Mouse (Mus musculus) C2C12 (cell line): Measurements from ENCODE around the gene Cyp2t4. TPM values are rescaled to one million over a fixed set of nuclear protein-coding genes. Genes with fewer than 3 reads are reported as not detected.

Source experiments
- H3K27me3 ChIP-seq: one replicate; pipeline ENCODE4 v1.6.1; 2011; ENCODE audit not compliant: control insufficient read depth, insufficient read depth, insufficient read length
- H3K36me3 ChIP-seq: one replicate; pipeline ENCODE4 v1.6.1; 2011; ENCODE audit not compliant: control insufficient read depth, insufficient read depth
- H3K4me3 ChIP-seq: one replicate; pipeline ENCODE4 v1.5.1; 2011; ENCODE audit warnings: mild to moderate bottlenecking, control low read depth; ENCODE audit not compliant: poor library complexity, insufficient read depth, severe bottlenecking
- H3K79me2 ChIP-seq: one replicate; pipeline ENCODE4 v1.6.1; 2011; ENCODE audit not compliant: control insufficient read depth, insufficient read depth
- H3K79me3 ChIP-seq: one replicate; pipeline ENCODE4 v1.6.1; 2011; ENCODE audit warnings: low read depth, control low read depth
- H3ac ChIP-seq: one replicate; pipeline ENCODE3; 2011; ENCODE audit warnings: low read depth; ENCODE audit not compliant: control insufficient read depth, insufficient read length
- CEBPB ChIP-seq: IDR thresholded peaks from one replicate; pipeline ENCODE4 v1.6.1; 2011; ENCODE audit warnings: low read depth, mild to moderate bottlenecking, control low read depth, moderate library complexity
- CTCF ChIP-seq: IDR thresholded peaks from one replicate; pipeline ENCODE4 v1.5.1; 2011; ENCODE audit not compliant: control insufficient read depth, insufficient read depth, insufficient read length
- FOSL1 ChIP-seq: IDR thresholded peaks from one replicate; pipeline ENCODE4 v1.8.0; 2011; ENCODE audit warnings: mild to moderate bottlenecking, low read length; ENCODE audit not compliant: poor library complexity, insufficient read depth, severe bottlenecking
- MAX ChIP-seq: IDR thresholded peaks from one replicate; pipeline ENCODE4 v1.6.1; 2011; ENCODE audit warnings: mild to moderate bottlenecking, control low read depth
- MYOD1 ChIP-seq: IDR thresholded peaks from one replicate; pipeline ENCODE4 v1.6.1; 2011; ENCODE audit warnings: low read depth; ENCODE audit not compliant: control insufficient read depth, insufficient read length
- MYOG ChIP-seq: IDR thresholded peaks from one replicate; pipeline ENCODE4 v1.6.1; 2011; ENCODE audit not compliant: control insufficient read depth, insufficient read length; ENCODE audit errors: extremely low read depth
- USF1 ChIP-seq: IDR thresholded peaks from one replicate; pipeline ENCODE4 v1.6.1; 2011; ENCODE audit warnings: low read depth, mild to moderate bottlenecking, control low read depth, moderate library complexity
- polyA plus RNA-seq: library from polyadenylated mRNA; unstranded; fragments of >200 nt; fragmentation: generic; extraction: Trizol; gene quantifications from one replicate; pipeline ENCODE4 v1.2.1, GENCODE M21; 2012; ENCODE audit warnings: missing spikeins

Gene Cyp2t4
- polyA plus RNA-seq, 1 experiment, result not detected

DNA sequence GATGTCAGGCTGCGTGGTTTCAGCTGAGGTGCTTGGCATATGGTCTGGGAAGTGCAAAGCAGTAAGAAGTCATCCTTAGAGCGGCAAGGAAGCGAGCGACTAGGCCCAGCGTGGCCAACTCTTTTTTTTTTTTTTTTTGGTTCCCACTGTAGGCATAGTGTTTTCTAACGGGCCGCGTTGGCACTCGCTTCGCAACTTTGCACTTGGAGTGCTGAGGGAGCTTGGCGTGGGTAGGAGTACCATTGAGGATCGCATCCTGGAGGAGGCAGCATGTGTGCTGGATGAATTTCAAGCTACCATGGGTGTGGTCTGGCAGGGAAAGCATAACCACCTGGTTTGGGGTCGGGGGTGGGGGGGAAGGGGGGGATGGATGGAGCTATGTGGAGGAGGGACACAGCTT, 2.5 kb downstream of the Cyp2t4 start:
- H3K79me3 ChIP-seq, result no peaks in the 10 kb centered on the region
- H3K27me3 ChIP-seq, result no peaks in the 10 kb centered on the region
- H3K4me3 ChIP-seq, result no peak overlapping the region
- no peak overlapping the region for H3ac ChIP-seq
- H3K79me2 ChIP-seq, result peaks cover 9% of the 10 kb centered on the region
- H3K36me3 ChIP-seq, result peaks cover 10% of the 10 kb centered on the region
- TF ChIP-seq CTCF (no peak), FOSL1 (no peak), MAX (no peak), MYOG (no peak), CEBPB (no peak), USF1 (no peak), MYOD1 (no peak)

GRCm38 (mm10) chr7:27158171-27158570, 4.7 kb downstream of the Cyp2t4 start:
- TF ChIP-seq MYOD1 (no peak), CTCF (no peak)
- H3K79me3 ChIP-seq, result peaks cover 2% of the 10 kb centered on the region
- peaks cover 10% of the 10 kb centered on the region for H3K36me3 ChIP-seq
- H3K79me2 ChIP-seq, result peaks cover 25% of the 10 kb centered on the region
- H3K27me3 ChIP-seq, result no peaks in the 10 kb centered on the region
- H3K4me3 ChIP-seq, result no peak overlapping the region
- no peak overlapping the region for H3ac ChIP-seq

- Histone ChIP-seq H3K79me2 (peaks cover 36% of the 10 kb centered on the region), H3K27me3 (no peaks in the 10 kb centered on the region), H3ac (no peak overlapping the region), H3K4me3 (no peak overlapping the region), H3K79me3 (peaks cover 2% of the 10 kb centered on the region), H3K36me3 (peaks cover 10% of the 10 kb centered on the region)
- TF ChIP-seq CEBPB (no peak), CTCF (no peak), FOSL1 (no peak), MAX (no peak), MYOD1 (no peak)
These were observed 5.7 kb downstream of the Cyp2t4 start for GRCm38 (mm10) chr7:27159256-27159655.

GRCm38 (mm10) chr7:27159882-27160281, 6.4 kb downstream of the Cyp2t4 start:
- no peak for TF ChIP-seq MAX
- no peak for TF ChIP-seq CEBPB
- TF ChIP-seq FOSL1, result no peak
- TF ChIP-seq MYOD1, result no peak
- TF ChIP-seq CTCF, result peak; percentile 90
- no peak for TF ChIP-seq MYOG
- no peak for TF ChIP-seq USF1
- no peak overlapping the region for H3K4me3 ChIP-seq
- no peak overlapping the region for H3ac ChIP-seq
- H3K36me3 ChIP-seq, result peaks cover 10% of the 10 kb centered on the region
- H3K79me2 ChIP-seq, result peaks cover 42% of the 10 kb centered on the region
- H3K79me3 ChIP-seq, result peaks cover 2% of the 10 kb centered on the region
- H3K27me3 ChIP-seq, result no peaks in the 10 kb centered on the region

DNA sequence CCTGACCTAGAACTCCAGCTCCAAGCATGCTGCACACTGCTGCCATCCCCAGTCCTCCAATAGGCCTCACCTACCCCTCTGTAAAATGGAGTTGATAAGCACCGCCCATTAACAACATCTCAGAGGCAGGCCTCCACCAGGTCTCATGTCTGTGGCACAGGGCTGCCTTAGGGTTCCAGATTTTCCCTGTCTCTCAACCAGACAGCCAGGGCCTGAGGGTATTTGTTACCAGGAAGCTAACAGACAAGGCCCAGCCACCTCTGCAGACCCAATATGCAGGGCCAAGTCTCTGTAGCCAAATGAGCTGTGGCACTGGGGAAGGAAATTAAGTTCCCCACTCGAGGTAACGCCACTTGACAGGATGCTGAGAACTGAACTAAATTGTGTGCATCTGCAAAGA, 7.4 kb downstream of the Cyp2t4 start:
- Histone ChIP-seq H3K4me3 (no peak overlapping the region), H3K79me3 (peaks cover 7% of the 10 kb centered on the region), H3K27me3 (no peaks in the 10 kb centered on the region), H3ac (no peak overlapping the region), H3K36me3 (peaks cover 10% of the 10 kb centered on the region), H3K79me2 (peaks cover 52% of the 10 kb centered on the region)
- TF ChIP-seq CTCF (no peak), FOSL1 (no peak), MAX (no peak), MYOG (no peak), CEBPB (no peak), USF1 (no peak)

DNA sequence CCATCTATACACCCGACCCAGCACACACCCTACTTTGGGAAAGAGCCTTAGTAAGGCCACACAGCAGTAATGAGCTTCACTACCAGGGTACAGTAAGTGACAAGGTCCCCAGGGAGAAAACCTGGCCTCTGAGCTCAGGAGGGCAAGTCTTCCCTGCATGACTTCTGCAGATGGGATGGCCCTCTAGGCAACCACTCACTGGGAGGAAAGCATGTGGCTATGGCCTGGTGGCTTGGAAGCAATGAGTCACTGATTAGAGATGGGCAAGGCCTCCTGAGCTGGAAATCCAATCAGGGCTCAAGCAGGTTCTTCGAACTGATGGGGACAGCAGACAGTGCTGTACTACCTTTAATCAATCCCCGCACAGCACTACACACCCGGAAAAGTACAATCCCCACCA, 8.2 kb downstream of the Cyp2t4 start:
- peaks cover 7% of the 10 kb centered on the region for H3K79me3 ChIP-seq
- TF ChIP-seq CEBPB (no peak), MYOD1 (no peak)
- no peak overlapping the region for H3K4me3 ChIP-seq
- peaks cover 55% of the 10 kb centered on the region for H3K79me2 ChIP-seq
- peaks cover 10% of the 10 kb centered on the region for H3K36me3 ChIP-seq
- H3ac ChIP-seq, result no peak overlapping the region
- H3K27me3 ChIP-seq, result no peaks in the 10 kb centered on the region
